Mouse (Mus musculus) olfactory bulb, adult 2 months (tissue): ENCODE data around the gene Prkaa1.

ENCODE experiments used
- CTCF ChIP-seq: fragments of 200-500 bp; IDR thresholded peaks from 2 replicates; pipeline ENCODE4 v1.5.1; 2012; ENCODE audit warnings: low read depth, mild to moderate bottlenecking, low read length, moderate library complexity; ENCODE audit not compliant: insufficient read depth
- POLR2A ChIP-seq: fragments of 200-500 bp; IDR thresholded peaks from 2 replicates; pipeline ENCODE4 v1.6.1; 2012; ENCODE audit warnings: mild to moderate bottlenecking, low read depth, low read length, moderate library complexity; ENCODE audit not compliant: insufficient read depth

GRCm38 (mm10) chr15:5194446-5194845, 50.8 kb downstream of the Prkaa1 start:
- TF ChIP-seq CTCF, result no peak
- TF ChIP-seq POLR2A, result no peak
